Mouse (Mus musculus): Measurements from ENCODE around the gene Gja5. TPM values are rescaled to one million over a fixed set of nuclear protein-coding genes. Genes with fewer than 3 reads are reported as not detected.

Gene Gja5
- polyA plus RNA-seq, 1 experiment from 2014 or later: 8.2 TPM

DNA sequence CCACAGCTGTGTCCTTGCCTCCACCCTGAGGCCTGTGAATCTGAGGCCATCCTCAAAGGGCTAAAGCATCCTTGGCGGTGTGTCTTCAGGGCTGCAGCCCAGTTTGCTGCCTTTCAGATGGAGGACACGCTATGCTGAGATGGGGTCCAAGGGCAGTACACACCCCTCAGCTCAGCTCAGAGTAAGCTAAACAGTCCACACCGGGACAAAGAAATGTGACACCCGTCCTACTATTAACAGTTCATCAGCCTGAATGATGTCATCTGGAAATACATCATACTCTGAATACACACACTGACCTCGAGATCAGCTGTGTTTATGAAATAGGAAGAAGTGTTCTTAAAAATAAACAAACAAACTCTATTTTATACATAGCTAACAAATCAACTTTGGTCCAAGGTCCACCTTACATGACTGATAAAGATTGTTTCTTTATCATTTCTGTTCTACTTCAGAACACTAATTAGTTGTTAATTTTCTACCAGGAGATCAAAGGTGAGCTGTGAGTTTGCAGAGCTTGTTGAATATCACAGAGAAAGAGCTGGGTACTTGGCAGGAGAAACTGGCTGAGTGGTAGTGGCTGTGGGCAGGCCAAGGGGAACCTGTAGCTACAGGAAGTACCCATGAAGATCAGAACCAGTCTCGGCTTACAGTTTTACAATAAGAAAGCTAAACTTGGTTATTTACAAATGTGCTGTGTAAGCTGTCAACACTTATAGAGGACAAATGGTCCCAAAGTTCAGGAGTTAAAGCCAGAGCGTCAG, 29.5 kb upstream of the Gja5 start:
- no peak for ATAC-seq (ENCODE audit: low read depth)
- Histone ChIP-seq H3K4me3 (ENCODE audit: low read depth, low read length) (no peak overlapping the region), H3K4me1 (ENCODE audit: control insufficient read depth, insufficient read depth, low read length) (no peaks in the 10 kb centered on the region), H3K9me3 (ENCODE audit: control insufficient read depth, low read length) (no peaks in the 10 kb centered on the region), H3K4me2 (ENCODE audit: low read depth, low read length) (no peak overlapping the region), H3K36me3 (ENCODE audit: control insufficient read depth, insufficient read depth, low read length) (peaks cover 79% of the 10 kb centered on the region), H3K9ac (ENCODE audit: low read depth, low read length) (no peak overlapping the region), H3K27ac (replicated peaks; ENCODE audit: low read depth, low read length) (no peak overlapping the region), H3K27me3 (replicated peaks; ENCODE audit: control insufficient read depth, insufficient read depth, low read length) (no peaks in the 10 kb centered on the region)
- no peak for DNase-seq (ENCODE audit: low spot score)
- 75% methylated on average over 7 of the region's 7 CpGs for WGBS

DNA sequence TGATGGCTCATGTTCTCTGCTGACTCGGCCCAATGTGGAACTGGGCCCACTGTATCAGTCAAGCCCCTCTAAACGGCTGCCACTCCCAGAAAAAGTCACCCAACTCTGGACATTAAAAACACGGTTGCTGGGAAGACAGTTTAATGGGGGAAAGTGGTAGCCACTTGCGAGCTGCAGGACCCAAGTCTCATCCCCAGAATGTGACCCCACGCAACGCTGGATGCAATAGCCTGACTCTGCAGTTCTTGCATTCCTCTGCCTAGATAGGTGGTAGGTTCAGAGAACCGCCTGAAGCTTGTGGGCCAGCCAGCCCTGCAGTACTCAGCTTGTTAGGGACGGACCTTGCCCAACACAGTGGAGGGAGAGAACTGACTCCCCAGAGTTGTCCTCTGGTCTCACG, 25.0 kb upstream of the Gja5 start:
- no peak overlapping the region for H3K4me2 ChIP-seq (ENCODE audit: low read depth, low read length)
- no peaks in the 10 kb centered on the region for H3K27me3 ChIP-seq (replicated peaks; ENCODE audit: control insufficient read depth, insufficient read depth, low read length)
- no peak overlapping the region for H3K9ac ChIP-seq (ENCODE audit: low read depth, low read length)
- H3K36me3 ChIP-seq (ENCODE audit: control insufficient read depth, insufficient read depth, low read length): peaks cover 60% of the 10 kb centered on the region
- ATAC-seq (ENCODE audit: low read depth): no peak
- no peak overlapping the region for H3K4me3 ChIP-seq (ENCODE audit: low read depth, low read length)
- no peaks in the 10 kb centered on the region for H3K4me1 ChIP-seq (ENCODE audit: control insufficient read depth, insufficient read depth, low read length)
- no peaks in the 10 kb centered on the region for H3K9me3 ChIP-seq (ENCODE audit: control insufficient read depth, low read length)
- H3K27ac ChIP-seq (replicated peaks; ENCODE audit: low read depth, low read length): no peak overlapping the region
- no peak for DNase-seq (ENCODE audit: low spot score)
- 85% methylated on average over 9 of the region's 9 CpGs for WGBS

DNA sequence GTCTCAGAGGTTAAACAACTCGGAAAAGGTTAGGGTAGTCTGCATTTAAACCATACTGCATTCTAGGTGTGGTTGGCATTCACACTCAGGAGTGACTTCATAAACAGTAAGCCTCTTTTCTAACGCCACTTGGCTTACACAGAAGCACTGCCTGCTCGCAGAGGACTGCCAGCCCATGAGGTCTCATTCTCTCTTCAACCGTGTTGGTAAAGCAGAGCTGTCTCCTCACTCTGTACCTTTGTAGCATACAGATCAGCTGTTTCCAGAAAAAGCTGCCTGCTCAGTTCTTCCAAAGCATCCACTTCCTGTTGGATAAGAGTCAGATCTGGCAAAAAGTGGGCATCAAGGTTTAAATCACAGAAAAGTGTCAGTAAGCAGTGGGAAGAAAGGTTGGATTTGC, 24.1 kb upstream of the Gja5 start:
- H3K4me3 ChIP-seq (ENCODE audit: low read depth, low read length): no peak overlapping the region
- no peak overlapping the region for H3K9ac ChIP-seq (ENCODE audit: low read depth, low read length)
- DNase-seq (ENCODE audit: low spot score) (no peak), ATAC-seq (ENCODE audit: low read depth) (no peak)
- H3K27me3 ChIP-seq (replicated peaks; ENCODE audit: control insufficient read depth, insufficient read depth, low read length): no peaks in the 10 kb centered on the region
- no peak overlapping the region for H3K27ac ChIP-seq (replicated peaks; ENCODE audit: low read depth, low read length)
- H3K4me2 ChIP-seq (ENCODE audit: low read depth, low read length): no peak overlapping the region
- peaks cover 57% of the 10 kb centered on the region for H3K36me3 ChIP-seq (ENCODE audit: control insufficient read depth, insufficient read depth, low read length)
- H3K9me3 ChIP-seq (ENCODE audit: control insufficient read depth, low read length): no peaks in the 10 kb centered on the region
- WGBS: 85% methylated on average over 4 of the region's 4 CpGs
- H3K4me1 ChIP-seq (ENCODE audit: control insufficient read depth, insufficient read depth, low read length): no peaks in the 10 kb centered on the region

DNA sequence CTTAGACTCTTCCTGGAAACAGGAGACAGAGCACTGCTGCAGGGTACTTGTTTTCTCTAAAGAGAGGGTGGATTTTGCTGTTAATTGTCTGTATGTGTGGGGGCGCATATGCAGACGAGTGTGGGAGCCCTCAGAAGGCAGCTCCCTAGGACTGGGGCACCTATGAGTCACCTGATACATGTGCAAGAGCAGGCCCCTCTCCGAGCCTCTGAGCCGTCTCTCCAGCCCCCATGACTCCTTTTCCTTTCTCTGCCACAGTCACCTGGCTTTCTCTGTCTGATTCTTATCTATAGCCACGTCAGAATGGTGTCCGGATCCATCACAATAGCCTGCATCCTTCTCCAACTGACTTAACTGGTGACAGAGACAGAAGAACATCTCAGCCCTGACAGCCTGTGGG, 22.9 kb upstream of the Gja5 start:
- Histone ChIP-seq H3K27ac (replicated peaks; ENCODE audit: low read depth, low read length) (no peak overlapping the region), H3K27me3 (replicated peaks; ENCODE audit: control insufficient read depth, insufficient read depth, low read length) (no peaks in the 10 kb centered on the region), H3K4me3 (ENCODE audit: low read depth, low read length) (no peak overlapping the region), H3K4me2 (ENCODE audit: low read depth, low read length) (no peak overlapping the region), H3K9me3 (ENCODE audit: control insufficient read depth, low read length) (no peaks in the 10 kb centered on the region), H3K4me1 (ENCODE audit: control insufficient read depth, insufficient read depth, low read length) (no peaks in the 10 kb centered on the region), H3K9ac (ENCODE audit: low read depth, low read length) (no peak overlapping the region), H3K36me3 (ENCODE audit: control insufficient read depth, insufficient read depth, low read length) (peaks cover 55% of the 10 kb centered on the region)
- DNase-seq (ENCODE audit: low spot score) (no peak), ATAC-seq (ENCODE audit: low read depth) (no peak)
- 72% methylated on average over 6 of the region's 6 CpGs for WGBS

DNA sequence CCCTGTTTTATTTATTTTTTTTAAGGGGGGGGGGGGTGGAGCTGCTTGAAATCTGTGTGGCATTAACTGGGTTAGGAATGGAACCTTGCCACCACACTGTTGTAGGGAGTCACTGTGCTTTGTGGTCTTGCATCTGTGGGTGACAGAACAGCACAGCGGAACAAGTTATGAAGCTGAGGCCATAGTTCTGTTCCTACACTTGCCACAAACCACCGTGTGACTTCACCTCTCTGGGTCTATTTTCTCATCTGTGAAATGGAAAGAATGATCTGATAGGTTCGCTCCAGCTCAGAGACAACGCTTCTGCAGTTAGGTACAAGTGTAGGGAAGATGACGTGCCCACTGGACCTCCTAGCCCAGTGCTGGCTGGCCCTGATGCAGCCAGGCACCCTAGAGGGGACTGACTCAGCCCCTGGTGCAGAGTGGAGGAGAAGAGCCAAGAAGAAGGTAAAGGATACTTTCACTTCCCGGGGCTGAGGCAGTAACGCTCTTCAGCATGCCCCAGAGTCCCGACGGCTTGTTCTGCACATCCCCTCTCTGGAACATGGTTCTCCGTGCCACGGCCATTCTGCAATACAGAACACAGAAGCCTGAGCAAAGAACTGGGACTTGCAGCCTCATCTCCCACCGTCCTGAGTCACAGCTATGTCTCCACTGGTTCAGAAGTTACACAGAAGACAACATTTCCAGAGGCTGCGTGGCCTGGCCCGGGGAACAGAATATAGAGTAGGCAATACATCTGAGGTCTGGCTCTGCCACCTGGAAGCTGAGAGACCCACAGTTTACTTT, 22.2 kb upstream of the Gja5 start:
- WGBS: 90% methylated on average over 14 of the region's 14 CpGs
- H3K4me1 ChIP-seq (ENCODE audit: control insufficient read depth, insufficient read depth, low read length): no peaks in the 10 kb centered on the region
- ATAC-seq (ENCODE audit: low read depth) (no peak), DNase-seq (ENCODE audit: low spot score) (no peak)
- H3K4me2 ChIP-seq (ENCODE audit: low read depth, low read length): no peak overlapping the region
- no peak overlapping the region for H3K4me3 ChIP-seq (ENCODE audit: low read depth, low read length)
- H3K27ac ChIP-seq (replicated peaks; ENCODE audit: low read depth, low read length): no peak overlapping the region
- no peak overlapping the region for H3K9ac ChIP-seq (ENCODE audit: low read depth, low read length)
- H3K9me3 ChIP-seq (ENCODE audit: control insufficient read depth, low read length): no peaks in the 10 kb centered on the region
- H3K36me3 ChIP-seq (ENCODE audit: control insufficient read depth, insufficient read depth, low read length): peaks cover 52% of the 10 kb centered on the region
- no peaks in the 10 kb centered on the region for H3K27me3 ChIP-seq (replicated peaks; ENCODE audit: control insufficient read depth, insufficient read depth, low read length)

DNA sequence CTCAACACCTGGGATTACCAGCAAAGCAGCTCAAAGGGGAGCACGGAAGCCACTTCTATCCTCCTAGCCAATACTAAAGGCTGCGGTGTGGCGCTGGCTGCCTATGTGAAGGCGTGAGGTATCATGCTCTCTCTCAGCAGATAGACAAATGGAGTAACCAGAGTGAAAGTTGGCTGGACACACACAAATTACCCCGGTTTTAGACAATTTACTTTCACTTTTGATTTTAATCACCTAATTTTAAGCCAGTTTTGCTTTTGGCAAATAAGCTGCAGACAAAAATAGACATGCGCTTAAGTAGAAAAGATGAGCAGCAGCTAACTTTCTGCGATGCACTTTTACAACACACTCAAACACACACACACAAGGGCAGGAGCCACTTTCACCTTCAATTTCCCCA, 20.8 kb upstream of the Gja5 start:
- no peak overlapping the region for H3K9ac ChIP-seq (ENCODE audit: low read depth, low read length)
- H3K27me3 ChIP-seq (replicated peaks; ENCODE audit: control insufficient read depth, insufficient read depth, low read length): no peaks in the 10 kb centered on the region
- H3K4me2 ChIP-seq (ENCODE audit: low read depth, low read length): no peak overlapping the region
- H3K36me3 ChIP-seq (ENCODE audit: control insufficient read depth, insufficient read depth, low read length): peaks cover 56% of the 10 kb centered on the region
- H3K27ac ChIP-seq (replicated peaks; ENCODE audit: low read depth, low read length): no peak overlapping the region
- no peaks in the 10 kb centered on the region for H3K4me1 ChIP-seq (ENCODE audit: control insufficient read depth, insufficient read depth, low read length)
- H3K4me3 ChIP-seq (ENCODE audit: low read depth, low read length): no peak overlapping the region
- WGBS: 95% methylated on average over 7 of the region's 7 CpGs
- no peak for ATAC-seq (ENCODE audit: low read depth)
- no peaks in the 10 kb centered on the region for H3K9me3 ChIP-seq (ENCODE audit: control insufficient read depth, low read length)
- DNase-seq (ENCODE audit: low spot score): no peak

DNA sequence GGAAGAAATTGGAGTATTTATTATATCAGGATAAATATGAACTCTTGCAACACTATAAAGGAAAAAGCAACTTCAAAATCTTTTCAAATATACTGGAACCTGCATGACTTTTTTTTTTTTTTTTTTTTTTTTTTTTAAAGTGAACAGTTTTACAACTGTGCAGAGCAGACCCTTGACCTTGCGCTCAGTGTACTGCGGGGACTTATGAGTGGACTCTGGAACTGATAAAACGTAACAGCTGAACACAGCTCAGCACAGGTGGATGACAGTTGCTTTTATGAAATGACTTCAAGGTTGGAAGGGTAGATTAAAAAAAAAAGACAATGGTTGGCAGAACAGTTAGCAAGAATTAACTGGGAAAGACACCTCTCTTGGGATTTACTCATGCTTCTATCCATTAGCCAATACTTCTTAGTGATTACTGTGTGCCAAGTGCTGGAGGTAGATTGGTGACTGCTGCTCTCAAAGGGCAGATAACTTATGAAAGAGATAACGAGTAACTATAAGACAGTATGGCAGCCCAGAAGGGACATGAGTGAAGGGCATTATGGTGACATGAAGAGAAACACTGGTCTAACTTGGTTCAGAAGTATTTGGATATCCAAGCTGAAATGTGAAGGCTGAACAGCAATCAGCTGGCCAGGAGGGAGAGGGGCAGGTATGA, 2.0 kb upstream of the Gja5 start:
- no peak overlapping the region for H3K27ac ChIP-seq (replicated peaks; ENCODE audit: low read depth, low read length)
- 91% methylated on average over 4 of the region's 4 CpGs for WGBS

DNA sequence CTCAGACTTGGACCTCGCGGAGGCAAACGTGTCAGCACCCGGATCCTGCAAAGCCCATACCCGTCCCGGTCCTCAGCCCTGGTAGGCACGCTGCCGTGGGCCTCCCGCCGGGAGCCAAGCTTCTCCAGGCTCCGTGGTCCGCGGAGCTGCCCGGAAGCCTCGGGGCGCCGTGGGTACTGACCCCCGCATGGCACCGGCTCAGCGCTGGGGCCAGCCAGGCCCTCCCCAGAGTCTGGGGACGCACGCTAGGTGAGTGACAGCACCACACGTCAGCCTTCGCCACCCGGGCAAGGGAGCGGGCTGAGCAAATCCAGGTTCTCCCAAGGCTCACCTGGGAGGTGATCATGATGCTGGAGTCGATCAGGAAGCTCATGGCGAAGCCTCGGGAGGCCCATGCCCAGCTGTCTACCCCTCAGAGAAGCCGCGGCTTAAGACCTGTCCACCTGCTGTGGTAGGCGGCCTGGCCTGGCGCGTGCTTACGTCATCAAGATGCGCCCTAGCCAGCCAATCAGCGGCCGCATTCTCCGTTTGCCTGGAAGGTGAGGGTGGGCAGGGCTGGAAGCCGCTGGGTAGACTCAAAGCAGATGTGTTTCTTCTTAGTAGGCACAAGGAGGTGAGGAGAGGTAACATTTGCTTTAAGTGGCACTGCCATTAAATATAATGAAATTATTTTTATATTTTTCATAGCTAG, 503 bp downstream of the Gja5 start, which contains the start of gene Gpr89:
TSS of gene Gpr89 (minus strand) at position 496 of the 691 bp plus-strand sequence.
- Histone ChIP-seq H3K4me1 (ENCODE audit: control insufficient read depth, insufficient read depth, low read length) (peaks cover 6% of the 10 kb centered on the region), H3K27ac (replicated peaks; ENCODE audit: low read depth, low read length) (no peak within 1 kb of the TSS), H3K4me2 (ENCODE audit: low read depth, low read length) (peak within 1 kb of the TSS; percentile 83), H3K9ac (ENCODE audit: low read depth, low read length) (peak within 1 kb of the TSS; percentile 91), H3K36me3 (ENCODE audit: control insufficient read depth, insufficient read depth, low read length) (no peaks in the 10 kb centered on the region), H3K9me3 (ENCODE audit: control insufficient read depth, low read length) (no peaks in the 10 kb centered on the region), H3K4me3 (ENCODE audit: low read depth, low read length) (peak within 1 kb of the TSS; percentile 89), H3K27me3 (replicated peaks; ENCODE audit: control insufficient read depth, insufficient read depth, low read length) (no peaks in the 10 kb centered on the region)
- under 1% methylated on average over 19 of the region's 40 CpGs for WGBS
- DNase-seq (ENCODE audit: low spot score) (peak; percentile 94), ATAC-seq (ENCODE audit: low read depth) (peak; percentile 99)

More for the DNA sequence above, 2.0 kb upstream of the Gja5 start:
- Histone ChIP-seq H3K4me3 (ENCODE audit: low read depth, low read length) (no peak overlapping the region), H3K36me3 (ENCODE audit: control insufficient read depth, insufficient read depth, low read length) (peaks cover 8% of the 10 kb centered on the region; the same call in 1 of the 2 replicates), H3K4me2 (ENCODE audit: low read depth, low read length) (no peak overlapping the region), H3K9ac (ENCODE audit: low read depth, low read length) (no peak overlapping the region), H3K9me3 (ENCODE audit: control insufficient read depth, low read length) (no peaks in the 10 kb centered on the region), H3K4me1 (ENCODE audit: control insufficient read depth, insufficient read depth, low read length) (peaks cover 6% of the 10 kb centered on the region), H3K27me3 (replicated peaks; ENCODE audit: control insufficient read depth, insufficient read depth, low read length) (no peaks in the 10 kb centered on the region)
- DNase-seq (ENCODE audit: low spot score) (no peak), ATAC-seq (ENCODE audit: low read depth) (no peak)
